In the genomic region with DNA sequence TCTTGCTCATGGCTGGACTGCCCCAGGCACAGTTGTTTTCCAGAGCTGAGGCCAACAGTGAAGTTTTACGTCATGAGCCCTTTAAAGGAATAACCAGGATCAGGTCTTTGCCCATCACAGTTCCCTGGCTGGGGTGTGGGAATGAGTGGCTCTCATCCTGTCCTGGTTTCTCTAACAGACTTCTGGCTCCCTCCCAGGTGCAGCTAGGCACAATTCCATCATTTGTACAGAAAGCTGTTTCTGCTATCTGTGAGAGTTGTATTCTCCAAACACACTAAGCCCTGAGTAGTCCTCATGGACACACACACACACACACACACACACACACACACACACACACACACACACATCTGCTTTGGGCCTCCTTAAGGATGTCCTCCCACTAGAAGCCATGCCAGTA, we compare ENCODE assay signal across 16 mouse cellular contexts.
DNase-seq lines count a peak whose midpoint lies in the region.
"Had no signal": no experiment of that assay in that cellular context is flagged by ENCODE, and none has a peak within 500 bp of the region (broad histone marks: within the 10 kb centered on the region; RNA-seq: fewer than 3 reads in every experiment).

No protein-coding gene starts in this region.

- DNase-seq in cerebellum, postnatal 10 days = peak; percentile 71 to 73
- DNase-seq in cerebellum, adult 18-20 months = no peak
- peak; percentile 5 for DNase-seq in gastrocnemius, postnatal 10 days
- DNase-seq in gastrocnemius, postnatal 25 days = no peak
- DNase-seq in left cerebral cortex, postnatal 14 days (ENCODE audit: low spot score in 2 of 2) = peak; percentile 7 to 28
- DNase-seq in left cerebral cortex, adult 11 months (ENCODE audit: low spot score) = no peak
- peak; percentile 13 for DNase-seq in right cerebral cortex, postnatal 4 days
- DNase-seq in right cerebral cortex, adult 2 months (ENCODE audit: low spot score in 2 of 2) = no peak
- DNase-seq: adrenal gland, adult 8-10 months; adrenal gland, postnatal 36 days; B cell, adult 2 months; cerebellum, adult 11 months; forebrain, postnatal 0 days; gastrocnemius, postnatal 36 days; heart, adult 11 months; heart, postnatal 36 days had no signal

- intact Hi-C loops in left cerebral cortex, postnatal 14 days (cut with DNase I) = no loop called here

Comparison
In these comparisons a context has a peak if more than half of its experiments do, and no peak if none do; other contexts are left out.
1. DNase-seq: peak in cerebellum, postnatal 10 days (2 of 2), gastrocnemius, postnatal 10 days (single experiment), left cerebral cortex, postnatal 14 days (2 of 2) and right cerebral cortex, postnatal 4 days (single experiment); none in cerebellum, adult 18-20 months (0 of 2), gastrocnemius, postnatal 25 days (single experiment), left cerebral cortex, adult 11 months (single experiment) and right cerebral cortex, adult 2 months (0 of 2).